Mouse (Mus musculus): ENCODE measurements around the gene Olfr31. TPM values are rescaled to one million over a fixed set of nuclear protein-coding genes. Genes with fewer than 3 reads are reported as not detected.

Gene Olfr31
- polyA plus RNA-seq, 1 experiment from 2014 or later = not detected

DNA sequence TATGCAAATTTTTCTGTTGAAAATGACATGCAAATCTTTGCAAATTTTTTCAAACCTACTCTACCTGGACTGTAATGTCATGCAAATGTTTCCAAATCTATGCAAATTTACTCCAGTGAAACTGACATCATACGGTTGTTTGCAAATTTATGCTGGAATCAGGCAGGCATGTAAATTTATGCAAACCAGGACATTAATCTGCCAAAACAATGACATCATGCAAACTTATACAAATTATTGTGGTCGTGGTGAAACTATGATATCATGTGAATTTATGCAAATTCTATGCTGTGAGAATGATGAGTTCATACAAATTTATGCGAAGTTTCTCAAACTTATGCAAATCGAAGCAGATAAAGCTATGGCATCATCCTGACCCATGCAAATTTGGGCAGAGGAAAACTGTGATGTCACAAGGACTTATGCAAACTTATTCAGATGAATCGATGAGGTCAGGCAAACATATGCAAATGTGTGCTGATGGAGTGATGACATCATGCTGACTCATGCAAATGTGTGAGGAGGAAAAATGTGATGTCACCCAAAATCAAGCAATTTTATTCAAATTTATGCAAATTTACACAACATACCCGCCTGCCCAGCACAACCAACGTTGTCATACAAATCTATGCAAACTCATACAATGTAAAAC lies 30.6 kb downstream of the Olfr31 start:
- Histone ChIP-seq H3K4me3 (ENCODE audit: low read length) (no peak overlapping the region), H3K36me3 (ENCODE audit: control insufficient read depth, insufficient read depth, low read length) (peaks cover 15% of the 10 kb centered on the region; the same call in 1 of the 2 replicates), H3K4me2 (ENCODE audit: low read depth, low read length) (no peak overlapping the region), H3K4me1 (ENCODE audit: control insufficient read depth, insufficient read depth, low read length) (no peaks in the 10 kb centered on the region), H3K27ac (ENCODE audit: low read length) (no peak overlapping the region), H3K9me3 (ENCODE audit: control insufficient read depth, low read length) (peaks cover 52% of the 10 kb centered on the region), H3K9ac (ENCODE audit: low read depth, low read length) (no peak overlapping the region), H3K27me3 (replicated peaks; ENCODE audit: control insufficient read depth, insufficient read depth, low read length) (no peaks in the 10 kb centered on the region)
- WGBS = 93% methylated on average over 7 of the region's 7 CpGs
- ATAC-seq = no peak

DNA sequence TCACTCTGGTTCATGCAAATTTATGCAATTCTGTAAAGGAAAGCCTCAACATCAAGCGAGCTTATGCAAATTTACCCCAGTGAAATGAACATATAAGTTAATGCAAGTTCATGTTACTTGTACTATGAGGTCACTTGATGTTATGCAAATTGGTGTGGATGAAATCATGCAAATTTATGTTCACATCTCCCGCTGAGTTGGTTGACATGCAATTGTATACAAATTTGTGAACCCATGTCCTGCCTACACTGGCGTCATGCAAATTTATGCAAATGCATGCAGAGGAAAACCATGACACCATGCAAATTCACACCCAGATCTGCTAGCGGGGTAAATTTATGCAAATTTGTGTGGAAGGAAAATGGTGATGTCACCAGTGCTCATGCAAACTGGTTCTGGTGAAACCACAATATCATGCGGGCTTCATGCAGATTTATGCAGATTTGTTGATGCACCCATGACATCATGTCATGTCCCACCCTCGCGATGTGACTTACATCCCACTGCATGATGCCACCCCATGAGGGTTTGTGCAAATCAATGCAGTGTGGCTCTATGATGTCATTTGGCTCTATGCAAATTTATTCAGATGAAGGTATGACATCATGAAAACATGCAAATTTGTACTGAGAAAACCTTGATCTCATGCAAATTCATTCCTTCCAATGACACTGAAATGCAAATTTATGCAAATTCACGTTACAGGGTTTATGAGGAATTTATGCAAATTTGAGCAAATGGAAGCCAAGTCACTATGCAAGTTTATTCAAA lies 31.3 kb downstream of the Olfr31 start:
- H3K9me3 ChIP-seq (ENCODE audit: control insufficient read depth, low read length) = peaks cover 47% of the 10 kb centered on the region
- ATAC-seq = no peak
- 87% methylated on average over 8 of the region's 8 CpGs for WGBS

DNA sequence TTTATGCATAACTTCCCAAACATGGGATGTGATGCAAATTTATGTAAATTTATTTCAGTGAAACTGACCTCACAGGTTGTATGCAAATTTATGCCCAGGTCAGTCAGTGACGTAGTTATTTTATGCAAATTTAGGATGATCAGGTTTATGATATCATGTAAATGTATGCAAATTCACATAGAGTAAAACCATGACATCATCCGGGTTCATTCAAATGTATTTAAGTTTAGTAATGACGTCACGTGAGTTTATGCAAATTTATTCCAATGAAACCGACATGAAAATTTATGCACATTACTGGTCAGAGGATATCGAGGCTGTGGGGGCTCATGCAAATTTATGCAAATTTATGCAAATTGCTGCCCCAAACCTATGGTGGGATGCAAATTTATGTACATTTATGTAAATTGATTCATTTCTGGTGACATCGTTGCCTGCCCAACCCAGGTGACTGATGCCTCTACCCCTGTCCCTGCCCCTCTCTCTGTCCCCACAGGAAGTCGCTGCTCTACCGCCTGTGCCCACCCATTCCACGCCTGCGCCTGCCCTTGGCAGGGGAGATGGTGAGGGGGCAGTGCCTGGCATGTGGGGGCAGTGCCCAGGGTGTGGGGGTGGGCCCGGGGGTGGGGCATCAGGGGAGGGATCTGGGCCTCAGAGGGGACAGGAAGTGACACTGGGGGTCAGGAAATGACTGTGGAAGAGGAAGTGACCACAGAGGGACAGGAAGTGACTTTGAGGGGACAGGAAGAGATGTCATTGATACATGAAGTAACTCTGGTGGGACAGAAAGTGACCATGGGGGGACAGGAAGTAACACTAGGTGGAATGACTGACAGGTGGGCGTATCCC lies 32.1 kb downstream of the Olfr31 start:
- Histone ChIP-seq H3K4me1 (ENCODE audit: control insufficient read depth, insufficient read depth, low read length) (no peaks in the 10 kb centered on the region), H3K27ac (ENCODE audit: low read length) (no peak overlapping the region), H3K27me3 (replicated peaks; ENCODE audit: control insufficient read depth, insufficient read depth, low read length) (no peaks in the 10 kb centered on the region), H3K4me2 (ENCODE audit: low read depth, low read length) (no peak overlapping the region), H3K36me3 (ENCODE audit: control insufficient read depth, insufficient read depth, low read length) (peaks cover 6% of the 10 kb centered on the region; the same call in 1 of the 2 replicates), H3K9me3 (ENCODE audit: control insufficient read depth, low read length) (peaks cover 39% of the 10 kb centered on the region), H3K4me3 (ENCODE audit: low read length) (no peak overlapping the region), H3K9ac (ENCODE audit: low read depth, low read length) (no peak overlapping the region)
- 92% methylated on average over 13 of the region's 13 CpGs for WGBS
- ATAC-seq = no peak

More for the DNA sequence above, 31.3 kb downstream of the Olfr31 start:
- Histone ChIP-seq H3K9ac (ENCODE audit: low read depth, low read length) (no peak overlapping the region), H3K4me2 (ENCODE audit: low read depth, low read length) (no peak overlapping the region), H3K4me1 (ENCODE audit: control insufficient read depth, insufficient read depth, low read length) (no peaks in the 10 kb centered on the region), H3K4me3 (ENCODE audit: low read length) (no peak overlapping the region), H3K27me3 (replicated peaks; ENCODE audit: control insufficient read depth, insufficient read depth, low read length) (no peaks in the 10 kb centered on the region), H3K36me3 (ENCODE audit: control insufficient read depth, insufficient read depth, low read length) (peaks cover 14% of the 10 kb centered on the region; the same call in 1 of the 2 replicates), H3K27ac (ENCODE audit: low read length) (no peak overlapping the region)

DNA sequence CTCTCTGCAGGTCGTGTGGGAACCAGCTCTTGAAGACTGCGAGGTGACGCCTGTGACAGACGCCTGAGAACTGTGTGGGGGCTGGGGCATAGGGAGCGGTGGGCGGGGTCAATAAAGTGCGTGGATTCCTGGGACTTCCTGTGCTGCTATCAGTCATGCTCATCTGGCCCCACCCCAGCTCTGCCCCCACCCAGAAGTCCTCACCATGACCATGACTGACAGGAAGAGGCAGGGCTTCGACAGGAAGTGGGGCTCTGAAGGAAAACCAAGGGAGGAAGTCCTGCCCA lies 32.7 kb downstream of the Olfr31 start:
- Histone ChIP-seq H3K27me3 (replicated peaks; ENCODE audit: control insufficient read depth, insufficient read depth, low read length) (no peaks in the 10 kb centered on the region), H3K9ac (ENCODE audit: low read depth, low read length) (no peak overlapping the region), H3K9me3 (ENCODE audit: control insufficient read depth, low read length) (peaks cover 33% of the 10 kb centered on the region), H3K4me1 (ENCODE audit: control insufficient read depth, insufficient read depth, low read length) (no peaks in the 10 kb centered on the region), H3K4me2 (ENCODE audit: low read depth, low read length) (no peak overlapping the region), H3K4me3 (ENCODE audit: low read length) (no peak overlapping the region), H3K27ac (ENCODE audit: low read length) (no peak overlapping the region), H3K36me3 (ENCODE audit: control insufficient read depth, insufficient read depth, low read length) (0 out of 2 replicates have a peak, but pooled peaks cover under 1% of the 10 kb centered on the region)
- 96% methylated on average over 8 of the region's 8 CpGs for WGBS
- 0 out of 2 replicates have a peak, but pooled peaks have one; percentile 24 for ATAC-seq

Other genes with a start within 250 kb of the Olfr31 start
- 189 and 203 TPM in 2 replicates for gene Psmd6, start 201.8 kb upstream of the Olfr31 start, polyA plus RNA-seq (2015; fragmentation: Nextera tagmentation; extraction: Ambion mirVana)
- gene Olfr720, start 136.0 kb upstream of the Olfr31 start, polyA plus RNA-seq (2015; fragmentation: Nextera tagmentation; extraction: Ambion mirVana) = not detected in 2 replicates
- gene Il3ra, start 23.4 kb downstream of the Olfr31 start, polyA plus RNA-seq (2015; fragmentation: Nextera tagmentation; extraction: Ambion mirVana) = 6.6 and 6.9 TPM in 2 replicates
- gene Olfr721-ps1, start 78.5 kb downstream of the Olfr31 start, polyA plus RNA-seq (2015; fragmentation: Nextera tagmentation; extraction: Ambion mirVana) = not detected in 2 replicates

Data from intestine, embryonic 16.5 days (tissue).